Mouse (Mus musculus) forebrain, embryonic 16.5 days (tissue): Measurements from ENCODE around the gene Mmrn1. TPM values are rescaled to one million over a fixed set of nuclear protein-coding genes. Genes with fewer than 3 reads are reported as not detected.

Experiments
- ATAC-seq: fragments of 200-750 bp; cut with Nextera tagmentation; 2 replicates; pipeline ENCODE4 v1.8.0; 2017; ENCODE audit warnings: mild to moderate bottlenecking, moderate library complexity
- H3K27ac ChIP-seq: fragments of 300-500 bp; sonication (generic); 2 replicates; pipeline ENCODE4 v1.5.1; 2014; ENCODE audit warnings: low read length, control low read depth
- H3K27me3 ChIP-seq: fragments of 300-500 bp; sonication (generic); replicated peaks from 2 replicates; pipeline ENCODE4 v1.6.1; 2014; ENCODE audit warnings: low read length; ENCODE audit not compliant: control insufficient read depth, insufficient read depth
- H3K36me3 ChIP-seq: fragments of 300-500 bp; sonication (generic); 2 replicates; pipeline ENCODE4 v1.6.1; 2014; ENCODE audit not compliant: control insufficient read depth, insufficient read depth
- H3K4me1 ChIP-seq: fragments of 300-500 bp; sonication (generic); replicated peaks from 2 replicates; pipeline ENCODE4 v1.6.1; 2014; ENCODE audit warnings: low read length; ENCODE audit not compliant: control insufficient read depth, insufficient read depth
- H3K4me2 ChIP-seq: fragments of 300-500 bp; sonication (generic); 2 replicates; pipeline ENCODE4 v1.6.1; 2014; ENCODE audit warnings: mild to moderate bottlenecking, low read length, control low read depth
- H3K4me3 ChIP-seq: fragments of 300-500 bp; sonication (generic); replicated peaks from 2 replicates; pipeline ENCODE4 v1.5.1; 2014; ENCODE audit warnings: mild to moderate bottlenecking, low read length, control low read depth
- H3K9ac ChIP-seq: fragments of 300-500 bp; sonication (generic); replicated peaks from 2 replicates; pipeline ENCODE4 v1.6.1; 2014; ENCODE audit warnings: low read depth, low read length, control low read depth
- H3K9me3 ChIP-seq: fragments of 300-500 bp; sonication (generic); 2 replicates; pipeline ENCODE4 v1.6.1; 2016; ENCODE audit warnings: low read length; ENCODE audit not compliant: control insufficient read depth
- WGBS: fragments of 180-500 bp; shearing (Covaris S2); extraction: QIAGEN DNeasy Blood & Tissue Kit; methylation state at CpG from one replicate; pipeline ENCODE4 v1.1.7; 2014; 5-methylcytosine and 5-hydroxymethylcytosine counted together
- polyA plus RNA-seq: library from polyadenylated mRNA; unstranded; fragments of >200 nt; fragmentation: Nextera tagmentation; extraction: Ambion mirVana; gene quantifications from 2 replicates; pipeline ENCODE4 v1.2.1, GENCODE M21; 2015

The Mmrn1 gene
- polyA plus RNA-seq, 1 experiment from 2014 or later = 1.9 TPM

DNA sequence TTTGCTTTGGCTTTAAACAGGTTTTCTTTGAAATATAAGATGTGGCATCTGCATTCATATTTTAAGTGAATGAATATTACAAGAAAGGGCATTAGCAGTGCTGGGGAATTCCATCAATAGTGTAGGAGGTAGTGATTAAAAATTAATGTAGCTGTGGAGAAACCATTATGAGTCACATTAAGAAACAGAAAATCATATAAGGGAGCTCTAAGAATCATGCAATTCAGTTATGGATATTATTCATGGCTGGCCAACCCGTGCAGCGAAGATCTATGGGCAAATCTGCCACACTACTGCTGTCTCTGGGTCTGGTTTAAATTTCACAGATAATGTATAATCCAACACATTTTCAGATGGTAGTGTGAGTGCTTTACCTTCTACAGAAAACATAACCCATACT lies 36.5 kb downstream of the Mmrn1 start:
- Histone ChIP-seq H3K9me3 (no peaks in the 10 kb centered on the region), H3K27ac (no peak overlapping the region), H3K36me3 (no peaks in the 10 kb centered on the region), H3K4me1 (no peaks in the 10 kb centered on the region), H3K27me3 (no peaks in the 10 kb centered on the region), H3K4me2 (no peak overlapping the region), H3K4me3 (no peak overlapping the region), H3K9ac (no peak overlapping the region)
- no peak for ATAC-seq
- WGBS = 79% methylated on average over 2 of the region's 2 CpGs

DNA sequence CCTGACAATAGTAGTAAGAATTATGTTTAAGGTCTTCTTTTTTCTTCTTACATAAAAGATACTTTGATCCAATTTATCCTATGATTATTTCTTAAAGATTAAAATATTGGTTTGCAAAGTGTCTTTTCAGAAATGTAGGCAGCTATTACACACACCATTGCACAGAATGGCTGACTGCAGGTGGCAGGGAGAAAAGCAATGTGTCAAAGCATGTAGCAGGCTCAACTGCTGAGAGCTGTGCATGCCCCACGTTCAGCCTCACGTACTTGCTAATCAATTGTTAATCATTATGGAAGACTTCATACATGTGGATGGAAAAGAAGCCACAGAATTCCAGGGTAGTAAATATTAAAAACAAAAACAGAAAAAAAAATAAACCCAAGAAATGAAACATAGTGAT lies 37.1 kb downstream of the Mmrn1 start:
- WGBS = 19% methylated on average over 2 of the region's 2 CpGs
- Histone ChIP-seq H3K4me3 (no peak overlapping the region), H3K9ac (no peak overlapping the region), H3K27me3 (no peaks in the 10 kb centered on the region), H3K4me2 (no peak overlapping the region), H3K36me3 (no peaks in the 10 kb centered on the region), H3K4me1 (no peaks in the 10 kb centered on the region), H3K9me3 (no peaks in the 10 kb centered on the region), H3K27ac (no peak overlapping the region)
- ATAC-seq = no peak

DNA sequence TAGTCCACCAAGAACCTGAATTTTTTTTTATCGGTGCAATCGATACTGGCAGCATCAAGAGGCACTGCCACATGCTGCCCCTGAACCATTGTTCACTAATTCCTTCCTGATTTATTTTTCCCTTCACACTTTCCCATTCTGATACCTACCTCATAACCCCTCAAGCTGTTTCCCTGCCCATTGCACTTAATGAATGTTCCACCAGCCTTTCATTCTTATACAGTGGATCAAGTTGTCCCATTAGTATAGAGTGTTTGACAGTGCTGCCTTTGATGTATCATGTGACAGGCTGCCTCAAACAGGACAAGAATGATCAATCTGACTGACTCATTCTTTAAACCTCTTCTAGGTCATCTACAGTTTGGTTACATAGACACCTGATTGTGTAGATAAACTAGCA lies 37.9 kb downstream of the Mmrn1 start:
- Histone ChIP-seq H3K27me3 (no peaks in the 10 kb centered on the region), H3K4me2 (no peak overlapping the region), H3K9me3 (no peaks in the 10 kb centered on the region), H3K27ac (no peak overlapping the region), H3K4me1 (no peaks in the 10 kb centered on the region), H3K9ac (no peak overlapping the region), H3K36me3 (no peaks in the 10 kb centered on the region), H3K4me3 (no peak overlapping the region)
- WGBS = 37% methylated on average over 2 of the region's 2 CpGs
- no peak for ATAC-seq

GRCm38 (mm10) chr6:60963726-60964125 lies 39.0 kb downstream of the Mmrn1 start:
- Histone ChIP-seq H3K4me2 (no peak overlapping the region), H3K4me3 (no peak overlapping the region), H3K27me3 (no peaks in the 10 kb centered on the region), H3K27ac (no peak overlapping the region), H3K4me1 (no peaks in the 10 kb centered on the region), H3K9me3 (no peaks in the 10 kb centered on the region), H3K9ac (no peak overlapping the region), H3K36me3 (no peaks in the 10 kb centered on the region)
- ATAC-seq = no peak
- 60% methylated on average over 1 of the region's 1 CpGs for WGBS

DNA sequence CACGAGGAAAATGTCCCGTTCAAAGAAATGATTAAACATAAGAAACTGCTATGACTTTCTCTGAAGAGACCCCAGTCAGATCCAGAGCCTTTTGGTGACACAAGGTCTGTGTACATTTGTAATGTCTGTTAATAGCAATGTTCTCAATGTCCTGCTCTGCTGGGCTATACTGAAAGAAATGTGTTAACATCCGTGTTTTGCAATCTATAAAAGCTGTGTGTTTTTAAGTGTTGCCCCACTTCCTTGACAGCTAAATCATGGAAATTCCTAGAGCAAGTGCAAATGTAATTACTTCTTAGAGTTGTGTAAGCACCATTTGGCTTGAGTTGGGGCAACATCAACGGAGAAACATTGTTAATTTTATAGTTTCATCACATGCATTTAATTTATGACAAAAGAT lies 42.2 kb downstream of the Mmrn1 start:
- Histone ChIP-seq H3K9me3 (no peaks in the 10 kb centered on the region), H3K36me3 (no peaks in the 10 kb centered on the region), H3K4me1 (0 out of 2 replicates have a peak, but pooled peaks cover 2% of the 10 kb centered on the region), H3K4me3 (no peak overlapping the region), H3K9ac (no peak overlapping the region), H3K4me2 (no peak overlapping the region), H3K27ac (no peak overlapping the region), H3K27me3 (no peaks in the 10 kb centered on the region)
- 84% methylated on average over 4 of the region's 4 CpGs for WGBS
- ATAC-seq = no peak

DNA sequence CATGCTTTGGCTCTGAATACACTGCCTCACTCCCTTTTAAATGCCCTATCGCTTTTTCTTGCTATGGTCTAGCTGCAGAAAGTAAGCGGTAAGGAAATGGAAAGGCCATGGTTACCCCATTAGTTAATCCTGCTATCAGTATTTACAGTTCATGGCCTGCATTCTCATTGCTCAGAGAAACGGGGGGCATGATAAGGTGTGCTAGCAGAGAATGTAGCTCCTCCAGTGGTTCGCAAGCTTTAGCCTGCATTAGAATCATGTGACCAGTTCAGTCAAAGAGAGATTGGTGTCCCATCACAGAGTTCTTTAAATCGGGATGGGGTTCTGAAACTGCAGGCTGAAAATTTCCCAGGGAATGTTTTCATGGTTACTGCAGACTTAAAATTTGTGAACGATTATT lies 44.6 kb downstream of the Mmrn1 start:
- Histone ChIP-seq H3K9ac (no peak overlapping the region), H3K27me3 (no peaks in the 10 kb centered on the region), H3K4me3 (no peak overlapping the region), H3K4me1 (0 out of 2 replicates have a peak, but pooled peaks cover 2% of the 10 kb centered on the region), H3K9me3 (no peaks in the 10 kb centered on the region), H3K36me3 (no peaks in the 10 kb centered on the region), H3K27ac (no peak overlapping the region), H3K4me2 (no peak overlapping the region)
- no peak for ATAC-seq
- 67% methylated on average over 6 of the region's 6 CpGs for WGBS

GRCm38 (mm10) chr6:60970811-60971210 lies 46.0 kb downstream of the Mmrn1 start:
- Histone ChIP-seq H3K9ac (no peak overlapping the region), H3K4me1 (0 out of 2 replicates have a peak, but pooled peaks cover 2% of the 10 kb centered on the region), H3K27me3 (no peaks in the 10 kb centered on the region), H3K4me3 (no peak overlapping the region), H3K36me3 (no peaks in the 10 kb centered on the region), H3K27ac (no peak overlapping the region), H3K4me2 (no peak overlapping the region), H3K9me3 (no peaks in the 10 kb centered on the region)
- ATAC-seq = no peak
- 54% methylated on average over 2 of the region's 2 CpGs for WGBS

DNA sequence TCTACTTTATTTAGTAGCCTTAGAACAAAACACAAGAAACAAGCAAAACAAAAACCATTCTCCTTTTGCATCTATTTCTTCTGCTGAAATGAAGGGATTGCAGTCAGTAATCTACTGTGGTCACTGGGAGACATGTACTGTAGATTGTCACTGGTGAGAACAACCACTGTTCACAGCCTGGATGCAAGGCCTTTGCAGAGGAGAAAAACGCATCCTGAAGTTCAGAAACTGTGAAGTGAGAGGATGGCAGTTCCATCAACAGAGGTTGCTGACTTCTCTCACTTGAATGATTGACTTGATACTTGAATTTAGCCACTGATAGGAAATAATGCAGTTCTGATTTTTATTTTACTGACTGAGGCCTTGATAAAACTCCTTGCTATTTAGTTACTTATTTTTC lies 53.8 kb downstream of the Mmrn1 start:
- no peak for ATAC-seq
- no peaks in the 10 kb centered on the region for H3K36me3 ChIP-seq
- 91% methylated on average over 1 of the region's 1 CpGs for WGBS
- no peak overlapping the region for H3K4me3 ChIP-seq
- H3K4me1 ChIP-seq = no peaks in the 10 kb centered on the region
- no peaks in the 10 kb centered on the region for H3K27me3 ChIP-seq
- no peak overlapping the region for H3K9ac ChIP-seq
- H3K9me3 ChIP-seq = no peaks in the 10 kb centered on the region
- H3K4me2 ChIP-seq = no peak overlapping the region
- no peak overlapping the region for H3K27ac ChIP-seq

- Histone ChIP-seq H3K27ac (no peak overlapping the region), H3K4me1 (no peaks in the 10 kb centered on the region), H3K36me3 (no peaks in the 10 kb centered on the region), H3K4me2 (no peak overlapping the region), H3K9ac (no peak overlapping the region), H3K4me3 (no peak overlapping the region), H3K27me3 (no peaks in the 10 kb centered on the region), H3K9me3 (no peaks in the 10 kb centered on the region)
- WGBS = 59% methylated on average over 2 of the region's 2 CpGs
- ATAC-seq = no peak
These were observed 54.3 kb downstream of the Mmrn1 start for GRCm38 (mm10) chr6:60979039-60979438.

- no peak overlapping the region for H3K4me3 ChIP-seq
- H3K27ac ChIP-seq = no peak overlapping the region
- no peak for ATAC-seq
- H3K4me1 ChIP-seq = no peaks in the 10 kb centered on the region
- no peak overlapping the region for H3K4me2 ChIP-seq
- no peak overlapping the region for H3K9ac ChIP-seq
- H3K27me3 ChIP-seq = no peaks in the 10 kb centered on the region
- 54% methylated on average over 1 of the region's 1 CpGs for WGBS
- no peaks in the 10 kb centered on the region for H3K9me3 ChIP-seq
- no peaks in the 10 kb centered on the region for H3K36me3 ChIP-seq
These were observed 59.6 kb downstream of the Mmrn1 start for GRCm38 (mm10) chr6:60984360-60984759.
